Mouse (Mus musculus) MEL-GATA-1-ER (cell line): ENCODE measurements around the gene Plekhj1.

ENCODE experiments used
- DNase-seq: peaks from one replicate; pipeline ENCODE4 v3.0.0-alpha.2; 2012; ENCODE audit warnings: low read depth; ENCODE audit errors: extremely low read depth

The Plekhj1 gene

GRCm38 (mm10) chr10:80805925-80806324 is 7.5 kb upstream of the Plekhj1 start:
- DNase-seq: peak; percentile 40

GRCm38 (mm10) chr10:80805322-80805721 is 6.9 kb upstream of the Plekhj1 start:
- DNase-seq: no peak

GRCm38 (mm10) chr10:80804916-80805315 is 6.5 kb upstream of the Plekhj1 start, which contains the start of gene Amh:
TSS of gene Amh (plus strand) at chr10:80805243.
- no peak for DNase-seq

GRCm38 (mm10) chr10:80804340-80804739 is 5.9 kb upstream of the Plekhj1 start:
- DNase-seq: no peak

- DNase-seq: no peak
These were observed 4.6 kb upstream of the Plekhj1 start for GRCm38 (mm10) chr10:80802996-80803395.

GRCm38 (mm10) chr10:80802204-80802912 is 3.9 kb upstream of the Plekhj1 start:
- DNase-seq: no peak

- DNase-seq: peak; percentile 21
These were observed 692 bp upstream of the Plekhj1 start for GRCm38 (mm10) chr10:80799070-80799566.

- peak; percentile 52 for DNase-seq
These were observed 958 bp downstream of the Plekhj1 start for GRCm38 (mm10) chr10:80797186-80798149.

- DNase-seq: no peak
These were observed 2.0 kb downstream of the Plekhj1 start for GRCm38 (mm10) chr10:80796307-80796848.

GRCm38 (mm10) chr10:80794750-80795149 is 3.7 kb downstream of the Plekhj1 start:
- no peak for DNase-seq

GRCm38 (mm10) chr10:80793803-80794202 is 4.6 kb downstream of the Plekhj1 start:
- no peak for DNase-seq

- no peak for DNase-seq
These were observed 5.2 kb downstream of the Plekhj1 start for GRCm38 (mm10) chr10:80793033-80793784.

- DNase-seq: no peak
These were observed 6.0 kb downstream of the Plekhj1 start for GRCm38 (mm10) chr10:80792175-80793032.

GRCm38 (mm10) chr10:80791476-80792174 is 6.8 kb downstream of the Plekhj1 start:
- no peak for DNase-seq

GRCm38 (mm10) chr10:80790761-80791404 is 7.5 kb downstream of the Plekhj1 start:
- DNase-seq: no peak

- no peak for DNase-seq
These were observed 10.9 kb downstream of the Plekhj1 start for GRCm38 (mm10) chr10:80787517-80787916.

GRCm38 (mm10) chr10:80785963-80786362 is 12.5 kb downstream of the Plekhj1 start:
- DNase-seq: no peak

- no peak for DNase-seq
These were observed 13.6 kb downstream of the Plekhj1 start for GRCm38 (mm10) chr10:80784871-80785270.

- DNase-seq: no peak
These were observed 14.1 kb downstream of the Plekhj1 start for GRCm38 (mm10) chr10:80784302-80784701.
